Mouse (Mus musculus): ENCODE measurements at regions not wholly inside any gene's neighbourhood (a gene's known extent, or its start where the extent isn't known, plus 50 kb on each side); places are given as distances from the start of the nearest gene placed in this dataset.
A peak's percentile ranks its signal among the peaks of the same experiment; 100 is the strongest.
"Not testable (repeated sequence)": the region's sequence is repeated elsewhere in the genome, so short reads cannot be mapped to it uniquely, and the experiment has no call there.

DNA sequence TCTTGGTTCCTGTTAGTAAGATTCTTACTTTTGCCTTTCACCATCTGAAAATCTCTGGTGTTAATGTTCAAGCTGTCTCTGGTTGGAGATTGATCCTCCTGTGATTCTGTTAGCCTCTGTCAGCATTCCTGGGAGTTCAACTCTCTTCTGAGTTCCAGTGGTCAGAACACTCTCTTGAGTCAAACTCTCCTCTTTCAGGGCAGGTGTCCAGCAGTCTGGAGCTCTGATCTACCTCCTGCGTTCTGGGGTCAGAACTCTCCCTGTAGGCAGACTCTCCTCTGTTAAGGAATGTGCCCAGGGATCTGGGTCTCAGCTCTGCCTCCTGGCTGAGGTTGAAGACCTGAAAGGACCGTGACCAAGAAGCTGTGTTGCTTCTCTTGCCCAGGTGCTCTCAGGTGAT is 581.3 kb downstream of the H2al1n start:
- not testable (repeated sequence) for H3K9me3 ChIP-seq (replicated peaks); H3K27me3 ChIP-seq (replicated peaks); H3K4me1 ChIP-seq; H3K4me2 ChIP-seq; H3K9ac ChIP-seq (replicated peaks); ATAC-seq (ENCODE audit: low FRiP score); H3K27ac ChIP-seq (replicated peaks); H3K4me3 ChIP-seq (replicated peaks); H3K36me3 ChIP-seq
- WGBS = 96% methylated on average over 2 of the region's 2 CpGs

DNA sequence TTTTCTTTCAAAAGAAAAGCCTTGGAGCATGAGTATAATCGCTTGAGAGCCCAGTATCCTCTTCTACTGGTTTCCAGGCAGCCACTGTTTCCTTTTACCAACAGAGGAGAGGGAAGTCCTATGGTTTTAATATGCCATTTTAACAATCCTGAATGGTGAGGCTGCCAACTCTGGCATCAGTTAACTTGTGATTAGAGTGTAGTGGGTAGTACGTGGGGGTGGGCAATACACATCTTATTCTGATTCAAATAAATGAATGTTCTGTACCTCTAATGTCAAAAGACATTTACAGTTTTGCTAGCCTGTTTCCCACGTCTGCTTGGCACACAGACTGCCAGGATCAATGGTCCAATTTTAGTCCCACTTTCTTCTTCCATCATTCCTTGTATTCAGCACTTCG is 624.9 kb downstream of the H2al1n start:
- H3K27ac ChIP-seq (replicated peaks) = no peak overlapping the region
- H3K4me3 ChIP-seq (replicated peaks) = no peak overlapping the region
- no peak for ATAC-seq (ENCODE audit: low FRiP score)
- no peak overlapping the region for H3K4me2 ChIP-seq
- H3K9ac ChIP-seq (replicated peaks) = no peak overlapping the region
- no peaks in the 10 kb centered on the region for H3K27me3 ChIP-seq (replicated peaks)
- no peaks in the 10 kb centered on the region for H3K36me3 ChIP-seq
- H3K4me1 ChIP-seq = no peaks in the 10 kb centered on the region
- H3K9me3 ChIP-seq (replicated peaks) = no peaks in the 10 kb centered on the region
- 68% methylated on average over 4 of the region's 4 CpGs for WGBS

DNA sequence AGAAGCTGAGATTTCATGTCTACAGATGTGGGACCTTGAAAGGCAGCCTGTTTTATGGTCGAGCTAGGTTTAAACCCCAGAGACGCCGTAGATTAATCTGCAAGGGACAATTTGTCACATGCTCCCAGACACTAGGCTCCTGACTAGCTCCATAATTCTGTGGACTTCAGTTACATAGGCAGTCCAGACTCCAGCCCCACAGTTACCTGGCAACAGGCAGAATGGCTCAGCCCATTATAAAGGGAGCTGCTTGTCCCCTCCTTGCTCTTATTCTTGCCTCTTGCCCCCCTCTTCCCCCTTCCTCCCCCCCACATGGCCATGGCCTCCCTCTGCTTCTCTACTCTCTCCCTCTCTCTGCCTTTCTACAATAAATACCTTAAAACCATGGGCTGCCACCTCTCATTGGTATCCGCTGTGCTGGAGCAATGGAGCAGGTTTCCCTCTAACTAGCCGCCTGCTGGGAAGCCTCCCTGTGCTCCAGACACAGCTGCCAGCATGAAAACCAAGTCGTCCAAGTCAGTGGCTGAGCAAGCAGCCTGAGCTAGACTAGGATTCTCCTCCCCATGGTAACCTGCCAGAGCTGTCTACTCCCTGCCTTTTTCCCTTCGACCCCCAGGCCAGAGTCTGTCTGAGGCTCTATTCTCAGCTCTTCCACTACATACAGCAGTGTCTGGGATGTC is 628.9 kb downstream of the H2al1n start:
- 25% methylated on average over 7 of the region's 7 CpGs for WGBS
- no peak overlapping the region for H3K4me3 ChIP-seq (replicated peaks)
- no peak overlapping the region for H3K27ac ChIP-seq (replicated peaks)
- no peaks in the 10 kb centered on the region for H3K9me3 ChIP-seq (replicated peaks)
- H3K27me3 ChIP-seq (replicated peaks) = no peaks in the 10 kb centered on the region
- no peaks in the 10 kb centered on the region for H3K4me1 ChIP-seq
- H3K9ac ChIP-seq (replicated peaks) = no peak overlapping the region
- H3K36me3 ChIP-seq = no peaks in the 10 kb centered on the region
- H3K4me2 ChIP-seq = no peak overlapping the region
- peak; percentile 75; the same call in 1 of the 2 replicates for ATAC-seq (ENCODE audit: low FRiP score)

GRCm38 (mm10) chrX:14840420-14840757 is 629.4 kb downstream of the H2al1n start:
- WGBS = 75% methylated on average over 7 of the region's 7 CpGs

DNA sequence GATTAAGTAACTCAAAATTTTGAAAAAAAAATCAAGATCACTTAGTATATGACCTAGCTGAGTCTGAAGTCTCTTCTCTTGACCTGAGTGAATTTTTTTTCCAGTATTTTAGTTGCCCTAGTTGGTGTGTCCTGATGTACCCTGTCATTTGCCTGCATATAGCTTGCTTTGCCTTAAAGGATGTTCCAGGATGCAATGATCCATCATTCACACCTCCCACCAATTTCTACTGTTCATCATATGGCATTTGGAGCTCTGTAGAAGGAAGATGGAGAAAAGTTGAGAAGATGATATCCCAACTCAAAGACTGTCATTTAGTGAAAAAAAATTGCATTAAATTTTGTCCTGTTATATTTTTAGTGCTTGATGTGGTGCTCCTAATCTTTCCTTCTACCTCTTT is 634.4 kb downstream of the H2al1n start:
- Histone ChIP-seq H3K4me3 (replicated peaks) (no peak overlapping the region), H3K9ac (replicated peaks) (no peak overlapping the region), H3K36me3 (no peaks in the 10 kb centered on the region), H3K9me3 (replicated peaks) (no peaks in the 10 kb centered on the region), H3K4me2 (no peak overlapping the region), H3K4me1 (no peaks in the 10 kb centered on the region), H3K27me3 (replicated peaks) (no peaks in the 10 kb centered on the region), H3K27ac (replicated peaks) (no peak overlapping the region)
- no peak for ATAC-seq (ENCODE audit: low FRiP score)

More at GRCm38 (mm10) chrX:14840420-14840757, 629.4 kb downstream of the H2al1n start:
- no peaks in the 10 kb centered on the region for H3K36me3 ChIP-seq
- no peak overlapping the region for H3K27ac ChIP-seq (replicated peaks)
- H3K27me3 ChIP-seq (replicated peaks) = no peaks in the 10 kb centered on the region
- no peaks in the 10 kb centered on the region for H3K9me3 ChIP-seq (replicated peaks)
- no peak overlapping the region for H3K4me2 ChIP-seq
- ATAC-seq (ENCODE audit: low FRiP score) = no peak
- no peaks in the 10 kb centered on the region for H3K4me1 ChIP-seq
- no peak overlapping the region for H3K4me3 ChIP-seq (replicated peaks)
- no peak overlapping the region for H3K9ac ChIP-seq (replicated peaks)

DNA sequence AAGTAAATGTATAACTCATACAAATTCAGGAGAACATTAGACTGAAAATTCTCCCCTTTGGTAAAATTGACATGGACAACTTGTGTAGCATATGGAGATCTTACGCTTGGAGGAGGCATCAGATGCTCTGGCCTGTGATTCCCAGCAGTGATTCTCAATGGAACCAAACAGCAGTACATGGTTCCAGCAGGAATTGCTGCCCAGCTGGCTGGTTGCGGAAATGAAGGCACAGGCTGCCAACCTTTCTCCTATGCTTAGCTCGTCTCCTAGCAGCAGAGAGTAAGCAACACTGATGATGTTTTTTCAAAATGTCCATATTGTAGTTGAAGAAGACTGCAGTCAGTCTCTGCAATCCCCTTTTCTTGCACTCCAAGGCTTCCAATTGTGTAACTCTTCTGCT is 673.7 kb downstream of the H2al1n start:
- no peak overlapping the region for H3K4me3 ChIP-seq (replicated peaks)
- H3K9ac ChIP-seq (replicated peaks) = no peak overlapping the region
- H3K27me3 ChIP-seq (replicated peaks) = no peaks in the 10 kb centered on the region
- 81% methylated on average over 3 of the region's 3 CpGs for WGBS
- H3K4me2 ChIP-seq = no peak overlapping the region
- ATAC-seq (ENCODE audit: low FRiP score) = no peak
- no peaks in the 10 kb centered on the region for H3K36me3 ChIP-seq
- H3K9me3 ChIP-seq (replicated peaks) = no peaks in the 10 kb centered on the region
- no peaks in the 10 kb centered on the region for H3K4me1 ChIP-seq
- no peak overlapping the region for H3K27ac ChIP-seq (replicated peaks)
